Mouse (Mus musculus): ENCODE data around the gene Cd55.
"Not testable (repeated sequence)": the region's sequence is repeated elsewhere in the genome, so short reads cannot be mapped to it uniquely, and the experiment has no call there.

The Cd55 gene

DNA sequence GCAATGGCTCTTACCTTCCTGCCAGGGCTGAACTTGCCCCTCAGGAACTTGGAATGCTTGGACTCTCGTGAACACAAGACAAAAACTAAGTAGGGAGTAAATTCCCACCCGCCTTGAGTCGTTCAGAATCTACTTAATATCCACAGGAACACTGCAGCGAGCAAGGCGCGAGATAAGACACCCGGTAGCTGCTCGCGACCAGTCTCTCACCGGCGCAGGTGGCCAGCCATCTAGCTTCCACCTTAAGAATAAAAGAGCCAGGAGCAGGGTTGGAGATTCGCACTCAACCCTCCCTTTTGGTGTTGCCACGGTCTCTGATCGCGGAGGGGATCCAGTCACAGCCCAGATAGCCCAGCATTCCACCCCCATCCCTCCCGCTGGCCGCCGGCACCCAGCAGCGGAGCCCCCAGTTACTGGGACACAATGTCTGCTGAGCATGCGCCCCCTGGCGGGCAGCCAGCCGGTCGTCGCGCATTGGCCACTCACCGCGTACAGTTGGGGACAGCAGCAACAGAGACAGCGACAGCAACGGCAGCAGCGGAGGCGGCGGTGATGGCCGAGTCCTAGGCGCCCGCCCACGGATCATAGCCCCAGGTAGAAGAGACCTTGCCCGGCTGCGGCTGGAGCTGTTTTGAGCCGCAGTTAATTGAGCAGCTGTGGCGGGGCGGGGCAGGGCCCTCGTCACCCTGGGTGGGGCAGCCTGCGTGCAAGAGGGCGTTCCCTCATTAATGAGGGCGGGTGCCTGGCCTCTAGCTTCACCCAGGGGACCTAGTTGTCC is at the start of gene Cd55:
TSS of gene Cd55 (minus strand) at position 661 of the 778 bp plus-strand sequence.
- peak; percentile 90 to 91 for DNase-seq

DNA sequence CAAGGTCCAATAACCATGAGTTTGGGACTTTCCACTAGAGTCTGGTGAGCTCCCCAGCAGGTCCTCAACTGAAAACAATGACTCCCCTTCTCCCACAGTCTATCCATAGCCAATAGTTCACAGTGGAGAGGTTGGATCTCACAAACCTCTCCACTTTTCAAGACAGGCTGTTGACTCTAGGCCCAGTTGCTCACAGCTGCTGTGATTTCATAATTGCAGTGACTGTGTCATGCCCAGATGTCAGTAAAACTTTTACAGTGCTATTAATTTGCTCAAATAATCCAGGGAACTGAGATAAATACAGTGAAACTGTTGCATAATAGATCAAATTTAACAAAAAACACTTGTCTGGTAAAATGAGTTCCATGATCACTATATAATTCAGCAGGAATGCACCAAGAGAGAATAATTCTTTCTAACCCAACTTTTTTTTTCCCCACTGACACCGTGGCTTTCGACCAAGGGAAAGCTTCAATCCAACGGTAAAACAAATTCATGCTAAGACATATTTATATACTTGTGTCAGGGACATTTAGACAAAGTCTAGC is 49.4 kb upstream of the Cd55 start:
- DNase-seq, result peak in 1 of 2 experiments; percentile 33

DNA sequence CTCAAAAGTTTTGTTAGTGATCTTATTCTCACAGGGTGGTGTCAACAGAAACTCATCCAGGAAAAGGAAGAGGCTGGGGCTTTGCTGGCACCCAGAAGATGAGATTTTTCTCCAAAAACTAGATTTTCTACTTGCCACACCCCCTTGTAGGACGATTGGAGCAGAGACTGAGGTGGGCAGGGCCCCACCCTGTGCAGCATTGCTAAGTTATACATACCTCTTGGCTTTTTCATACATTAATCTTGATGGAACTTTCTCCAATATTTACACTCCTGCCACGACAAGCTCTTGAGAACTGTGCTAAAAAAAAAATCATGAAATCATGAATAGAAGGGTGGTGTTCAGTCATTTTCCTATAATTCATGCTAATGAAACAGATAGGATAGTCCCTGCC is 46.4 kb upstream of the Cd55 start:
- no peak for DNase-seq

DNA sequence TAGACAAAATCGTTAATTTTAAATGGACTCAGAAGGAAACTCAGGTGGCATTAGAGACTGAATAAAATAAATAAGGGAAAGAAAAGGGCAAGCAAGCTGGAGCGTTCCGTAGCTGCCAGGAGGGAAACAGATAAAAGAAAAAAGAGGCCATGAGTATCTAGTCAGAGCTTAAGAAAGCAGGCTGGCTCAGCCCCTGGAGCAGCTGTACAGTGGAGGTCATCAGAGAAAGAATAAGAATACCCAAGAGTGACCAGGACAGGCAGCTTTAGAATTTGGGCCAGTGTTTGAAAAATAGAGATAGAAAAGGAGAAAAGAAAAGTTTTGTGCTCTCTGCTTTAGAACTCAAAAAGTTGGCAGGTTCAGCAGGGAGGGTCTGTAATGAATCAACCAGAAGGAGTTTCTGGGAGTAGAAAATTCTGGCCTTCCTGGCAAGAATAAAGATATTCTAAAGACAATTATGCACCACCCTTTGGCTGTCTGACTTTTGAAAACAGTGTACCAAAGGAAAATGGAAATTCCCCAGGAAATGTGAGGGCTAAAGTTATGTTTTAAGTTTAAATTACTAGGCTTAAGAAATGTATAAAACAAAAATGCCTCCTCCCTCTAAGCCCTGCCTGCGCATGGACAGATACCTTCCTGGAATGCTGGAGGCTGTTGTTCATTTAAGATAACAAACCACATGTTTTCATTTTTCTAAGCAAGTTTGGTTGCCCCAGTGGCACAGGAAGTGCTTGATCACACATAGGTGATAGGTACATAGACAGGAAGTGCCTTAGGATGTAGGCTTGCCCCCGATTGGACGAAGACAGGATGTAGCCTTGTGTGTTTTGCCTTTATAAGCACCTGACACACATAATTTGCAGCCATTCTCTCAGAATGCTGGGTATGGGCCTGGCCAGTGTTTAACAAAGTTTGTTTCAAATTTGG is 45.7 kb upstream of the Cd55 start:
- no peak for DNase-seq

DNA sequence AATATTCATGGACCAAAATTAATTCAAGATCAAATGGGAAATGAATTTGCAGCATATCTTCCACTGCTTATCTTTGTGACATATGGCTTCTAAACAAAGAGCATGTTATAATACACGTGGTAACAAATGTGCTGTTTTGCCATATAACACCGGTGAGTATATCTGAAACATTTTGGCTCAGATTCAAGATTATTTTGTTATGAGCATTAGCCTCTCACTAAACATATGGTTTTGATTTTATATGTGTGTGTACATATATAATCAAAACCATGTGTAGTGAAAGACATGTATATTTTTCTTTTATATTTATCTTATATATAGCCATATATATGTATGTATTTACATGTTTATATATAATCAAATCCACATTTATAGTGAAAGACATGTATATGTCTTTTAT is 44.9 kb upstream of the Cd55 start:
- DNase-seq, result no peak

DNA sequence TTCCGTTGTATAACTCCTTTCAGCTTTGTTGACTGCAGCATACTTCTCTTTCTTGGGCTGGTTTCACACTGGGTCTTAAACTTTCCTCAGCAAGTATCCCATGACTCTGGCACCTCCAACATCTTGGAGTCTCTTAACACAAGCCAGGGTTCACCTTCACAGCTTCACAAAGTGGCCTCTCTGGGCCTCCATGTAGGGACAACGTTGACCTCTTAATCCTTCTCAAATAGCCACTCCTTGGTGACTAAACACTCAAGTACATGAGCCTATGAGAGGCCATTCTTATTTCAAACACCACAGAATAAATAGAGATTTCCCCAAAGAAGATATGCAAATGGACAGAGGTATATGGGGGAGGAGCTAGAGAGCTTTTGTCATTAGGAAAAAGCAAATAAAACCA is 37.4 kb upstream of the Cd55 start:
- DNase-seq, result no peak

DNA sequence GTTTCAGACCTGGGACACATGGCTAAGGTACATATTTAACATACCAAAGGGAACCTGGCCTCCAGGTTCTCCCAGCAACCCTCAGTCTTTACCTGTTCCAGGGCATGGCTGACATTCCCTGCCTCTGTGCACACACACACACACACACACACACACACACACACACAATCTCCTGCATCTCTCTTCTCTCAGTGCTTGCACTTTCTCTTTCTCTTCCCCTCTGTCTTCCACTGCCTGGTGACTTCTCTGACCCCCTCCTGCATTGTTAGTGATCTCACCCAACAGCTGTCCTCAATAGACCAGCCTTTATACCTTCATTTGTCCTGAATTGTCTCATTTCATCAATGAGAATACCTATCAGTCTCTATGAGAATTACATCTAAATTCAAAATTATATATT is 35.8 kb upstream of the Cd55 start:
- DNase-seq, result no peak

DNA sequence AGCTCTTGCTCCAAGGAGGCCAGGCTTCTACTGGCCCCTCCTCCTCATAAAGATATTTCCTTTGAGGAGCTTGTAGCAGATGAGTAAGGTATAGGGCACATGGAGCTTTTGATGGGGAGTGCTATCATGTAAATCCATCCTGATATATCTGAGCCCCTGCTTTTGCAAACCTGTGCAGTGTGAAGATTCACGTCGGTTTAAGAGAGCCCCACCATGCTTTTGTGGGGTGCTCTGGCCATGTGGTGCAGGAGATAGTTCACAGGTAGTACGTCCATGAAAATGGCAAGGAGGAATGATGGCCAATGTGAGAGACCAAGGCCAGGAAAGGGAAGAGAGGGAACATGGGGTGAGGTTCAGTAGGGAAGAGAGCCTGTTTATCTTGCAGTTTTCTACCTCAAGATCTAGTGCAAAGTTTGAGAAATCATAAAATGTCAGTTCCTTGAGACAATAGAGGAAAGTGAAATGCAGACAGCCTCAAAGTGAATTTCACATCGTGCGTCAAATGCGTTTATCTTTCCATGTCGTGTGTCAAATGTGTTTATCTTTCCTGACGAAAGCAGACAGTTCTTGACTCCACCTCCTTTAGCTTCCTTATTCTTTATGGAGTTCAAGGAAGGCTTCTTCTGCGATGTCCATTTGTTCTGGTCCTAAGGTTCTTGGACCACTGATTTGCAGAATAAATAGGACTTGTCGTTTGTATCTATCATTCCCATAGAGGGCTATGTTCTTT is 24.4 kb upstream of the Cd55 start:
- no peak for DNase-seq

DNA sequence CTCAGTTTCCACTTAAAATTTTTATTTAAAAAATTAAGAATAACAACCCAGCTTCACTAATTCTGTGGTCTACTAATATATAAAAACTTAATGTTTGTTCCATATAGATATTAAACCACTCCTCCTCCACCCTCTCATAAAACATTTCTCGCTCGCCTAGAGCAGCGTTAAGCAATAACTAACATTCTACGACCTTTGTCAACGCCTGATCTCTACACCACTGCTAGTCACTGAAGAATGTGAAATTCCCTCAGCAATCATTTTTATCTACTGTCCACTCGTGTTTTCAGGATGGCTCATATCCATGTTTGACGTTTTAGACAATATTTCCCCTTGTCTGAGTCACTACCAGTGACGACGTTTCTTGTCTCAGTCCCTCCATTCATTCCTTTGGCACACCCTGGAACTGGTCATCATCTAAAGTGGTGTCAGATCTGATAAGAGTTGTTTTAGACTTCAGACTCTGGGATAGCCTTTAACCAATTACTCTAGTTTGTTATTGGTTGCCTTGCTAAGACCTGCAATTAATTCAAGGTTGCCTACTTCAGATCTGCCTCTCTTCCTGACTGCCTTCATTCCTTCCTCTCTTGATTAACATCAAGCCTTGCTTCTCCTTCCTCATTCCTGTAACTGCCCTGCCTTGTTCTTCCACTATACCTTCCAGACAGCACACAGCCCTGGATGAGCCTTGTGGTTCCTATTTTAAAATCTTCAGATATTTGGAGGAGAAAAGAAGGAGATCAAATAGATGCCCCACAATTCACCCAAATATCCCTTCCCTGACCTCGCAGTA is 23.5 kb upstream of the Cd55 start:
- no peak for DNase-seq

DNA sequence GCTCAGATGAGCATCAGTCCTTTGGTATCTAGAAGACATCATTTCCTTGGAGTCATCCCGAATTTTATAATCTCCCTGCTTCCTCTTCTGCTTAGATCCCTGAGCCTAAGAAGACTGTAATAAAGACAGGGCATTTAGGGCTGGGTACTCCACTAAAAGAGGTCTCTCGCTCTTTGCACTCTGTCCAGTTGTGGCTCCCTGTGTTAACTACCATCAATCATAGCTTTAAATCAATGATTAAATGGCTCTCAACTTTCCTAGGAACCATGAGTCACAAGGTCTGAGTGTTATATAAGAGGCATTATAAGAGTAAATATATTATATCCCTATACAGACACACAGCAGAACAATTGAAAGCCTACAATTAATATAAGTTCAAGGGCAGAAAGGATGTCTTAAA is 22.8 kb upstream of the Cd55 start:
- DNase-seq, result no peak

DNA sequence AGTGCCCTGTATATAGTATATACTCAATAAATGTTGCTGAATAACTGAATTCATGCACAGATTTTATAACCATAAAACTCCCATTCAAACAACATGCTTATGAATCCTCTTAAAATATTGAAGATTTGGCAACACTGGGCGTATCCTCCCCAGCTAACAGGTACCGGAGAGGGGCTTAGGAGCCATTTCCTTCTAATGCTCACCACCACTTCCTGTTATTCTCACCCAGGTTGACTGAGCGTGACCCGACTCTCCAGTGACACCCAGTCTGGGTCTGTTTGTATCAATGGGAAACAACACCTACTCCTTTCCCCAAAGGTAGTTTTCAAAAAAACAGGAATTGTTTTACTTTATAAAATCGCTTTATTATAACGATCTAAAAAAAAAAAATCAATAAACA is 12.4 kb upstream of the Cd55 start:
- DNase-seq, result no peak

DNA sequence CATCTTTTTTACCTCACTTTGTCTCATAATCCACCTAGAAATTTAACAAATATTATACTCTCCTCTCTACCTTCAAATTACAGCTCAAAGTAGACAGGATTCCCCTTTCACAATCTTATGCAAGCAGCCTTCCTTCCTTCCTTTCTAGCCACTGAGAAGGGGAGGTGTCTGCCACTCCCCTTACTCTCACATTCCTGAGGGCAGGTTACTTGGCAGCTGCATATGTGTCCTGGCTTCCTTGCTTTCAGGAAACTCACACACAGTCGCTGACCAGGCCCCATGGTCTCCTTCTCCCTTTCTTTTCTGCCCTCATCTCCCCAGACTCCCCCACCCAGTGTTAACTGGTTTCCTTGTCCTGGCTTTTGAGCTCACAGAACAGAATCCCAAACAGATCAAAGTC is 11.7 kb upstream of the Cd55 start:
- peak; percentile 41 to 53 for DNase-seq

DNA sequence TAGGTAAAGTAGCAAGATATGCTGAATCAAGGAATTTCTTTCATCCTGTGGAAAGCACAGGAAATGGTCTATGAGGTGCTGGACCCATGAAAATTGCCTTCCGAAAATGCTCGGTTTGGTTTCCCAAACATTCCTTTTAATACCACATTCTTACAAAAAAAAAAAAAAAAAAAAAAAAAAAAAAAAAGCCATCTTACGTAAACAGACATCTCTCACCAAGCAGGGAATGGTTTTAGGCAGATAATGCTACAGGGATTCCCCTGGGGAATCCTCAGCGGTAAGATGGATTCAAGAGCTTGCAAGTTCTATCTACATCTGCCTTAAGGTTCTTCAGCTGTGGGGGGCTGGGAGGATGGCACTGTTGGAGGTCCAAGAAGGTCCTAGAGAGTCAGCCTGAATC is 7.5 kb upstream of the Cd55 start:
- DNase-seq, result no peak

DNA sequence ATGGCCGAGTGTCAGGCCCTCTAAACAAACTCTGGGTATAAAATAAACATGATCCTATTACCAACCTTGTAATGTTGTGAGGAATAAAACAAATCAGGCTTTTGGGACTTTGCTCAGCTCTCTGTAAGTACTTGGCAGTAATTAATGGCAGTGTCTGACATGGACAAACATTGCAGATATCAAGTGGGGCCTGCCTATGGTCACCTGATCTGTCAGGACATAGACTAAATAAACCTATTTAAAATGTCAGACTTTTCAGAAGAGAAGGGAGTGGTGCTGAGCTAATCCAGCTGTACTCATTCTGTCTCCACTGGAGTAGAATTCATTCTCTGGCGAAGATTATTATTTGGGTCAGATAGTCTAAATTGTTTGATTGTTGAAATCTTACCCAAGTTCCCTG is 4.9 kb upstream of the Cd55 start:
- no peak for DNase-seq

DNA sequence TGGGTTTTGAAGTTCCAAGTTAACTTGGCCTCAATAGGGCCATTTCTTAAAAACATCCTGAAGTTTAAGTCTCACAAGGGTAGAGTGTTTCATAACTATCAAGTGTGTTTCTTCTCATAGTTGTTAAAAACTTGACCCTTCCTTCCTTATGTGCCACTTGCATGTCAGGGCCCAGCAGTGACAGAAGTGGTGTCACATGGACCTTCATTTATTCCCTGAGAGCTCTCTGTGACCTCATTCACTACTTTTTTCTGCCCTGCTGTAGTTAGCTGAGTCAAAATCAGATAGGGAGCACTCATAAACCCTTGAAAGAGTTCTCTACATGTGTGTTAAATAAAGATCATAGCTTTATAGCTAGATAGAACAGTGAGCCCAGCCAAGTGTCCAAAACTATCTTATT is 1.6 kb upstream of the Cd55 start:
- no peak for DNase-seq

DNA sequence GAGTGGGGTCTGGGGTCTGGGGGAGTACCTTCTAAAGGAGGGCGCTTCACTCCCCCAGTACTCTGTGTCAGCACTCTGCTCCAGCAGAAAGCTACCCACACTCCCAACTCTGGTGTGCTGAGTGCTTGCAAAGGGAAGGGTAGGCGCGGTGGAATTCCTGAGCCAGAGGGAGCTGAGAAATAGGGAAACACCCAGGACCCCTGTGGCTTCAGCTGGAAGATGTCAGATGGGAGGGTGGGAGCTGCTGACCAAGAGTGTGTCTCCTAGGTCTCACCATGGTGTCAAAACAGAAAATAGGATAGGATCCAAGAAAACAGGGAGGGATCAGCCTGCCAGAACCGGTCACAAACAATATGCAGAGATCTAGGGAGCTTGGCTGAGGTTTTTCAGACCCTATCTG is 323 bp upstream of the Cd55 start:
- no peak for DNase-seq

DNA sequence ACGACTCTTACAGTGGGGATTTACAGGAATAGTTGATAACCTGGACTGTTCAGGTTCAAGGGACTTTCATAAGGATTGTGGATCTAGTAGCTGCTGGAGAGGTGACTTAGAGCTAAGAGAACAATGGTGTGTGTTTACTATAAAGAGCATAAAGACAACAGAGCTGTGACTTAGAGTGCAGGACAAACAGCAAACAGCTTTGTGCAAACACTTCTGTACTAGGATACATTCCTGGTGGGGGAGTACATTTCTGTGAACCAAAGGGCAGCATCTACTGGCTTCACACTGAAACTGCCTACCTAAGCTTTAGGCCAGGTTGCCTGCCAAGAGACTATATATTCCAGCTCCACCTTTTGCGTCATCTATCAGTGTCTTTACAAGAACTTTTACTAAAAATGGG is 7.4 kb downstream of the Cd55 start:
- no peak for DNase-seq

DNA sequence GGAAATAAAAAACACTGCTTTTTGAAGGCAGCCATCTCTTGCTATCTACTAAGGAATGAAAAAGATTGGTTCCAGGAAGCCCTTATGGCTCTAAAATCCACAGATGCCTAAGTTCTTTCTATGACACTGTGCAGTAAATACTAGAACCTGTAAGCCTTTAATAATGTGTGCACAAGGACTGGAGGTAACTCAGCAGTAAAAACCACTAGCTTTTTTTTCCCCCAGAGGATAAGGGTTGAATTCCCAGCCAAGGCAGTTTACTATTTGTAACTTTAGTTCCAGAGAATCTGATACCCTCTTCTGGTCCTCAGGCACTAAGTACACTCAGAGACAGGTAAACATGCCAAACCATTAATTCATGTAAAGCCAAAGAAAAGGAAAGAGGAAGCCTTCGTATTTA is 19.6 kb downstream of the Cd55 start:
- not testable (repeated sequence) for DNase-seq

DNA sequence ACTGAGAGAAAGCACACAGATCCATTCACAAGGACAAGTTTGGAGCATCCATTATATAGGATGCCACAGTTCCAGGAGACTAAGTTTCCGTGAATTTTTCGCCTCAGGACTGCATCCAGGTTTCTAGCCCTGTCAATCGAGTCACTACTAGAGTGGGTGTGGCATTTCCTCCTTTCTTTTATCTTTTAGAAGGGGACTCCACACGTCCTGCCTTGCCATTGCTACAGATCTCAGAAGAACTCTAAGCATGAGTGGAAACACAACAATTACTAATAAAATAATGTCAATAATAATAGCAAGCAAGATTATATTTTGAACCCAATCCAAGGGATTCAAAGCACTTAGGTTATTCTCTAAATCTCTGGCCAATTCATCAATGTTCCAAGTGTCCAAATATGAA is 31.6 kb downstream of the Cd55 start:
- no peak for DNase-seq

DNA sequence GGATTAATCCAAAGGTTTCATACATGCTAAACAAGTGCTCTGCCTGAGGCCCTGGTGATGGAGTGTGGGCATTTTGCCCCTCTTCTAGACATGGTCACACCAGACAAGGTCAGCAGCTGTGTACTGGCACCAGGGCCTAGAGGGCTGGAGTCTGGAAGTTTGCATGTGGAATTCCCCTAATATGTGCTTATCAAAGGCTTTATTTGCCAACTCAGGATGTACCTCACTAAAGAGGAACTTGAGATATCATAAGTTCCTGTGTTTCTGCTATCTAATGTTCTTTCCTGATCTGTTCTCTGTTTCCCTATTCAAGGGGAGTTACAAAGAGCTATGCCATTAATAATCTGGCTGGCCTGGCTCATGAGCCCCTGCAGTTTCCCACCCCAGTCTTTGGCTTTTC is 33.9 kb downstream of the Cd55 start:
- not testable (repeated sequence) for DNase-seq

DNA sequence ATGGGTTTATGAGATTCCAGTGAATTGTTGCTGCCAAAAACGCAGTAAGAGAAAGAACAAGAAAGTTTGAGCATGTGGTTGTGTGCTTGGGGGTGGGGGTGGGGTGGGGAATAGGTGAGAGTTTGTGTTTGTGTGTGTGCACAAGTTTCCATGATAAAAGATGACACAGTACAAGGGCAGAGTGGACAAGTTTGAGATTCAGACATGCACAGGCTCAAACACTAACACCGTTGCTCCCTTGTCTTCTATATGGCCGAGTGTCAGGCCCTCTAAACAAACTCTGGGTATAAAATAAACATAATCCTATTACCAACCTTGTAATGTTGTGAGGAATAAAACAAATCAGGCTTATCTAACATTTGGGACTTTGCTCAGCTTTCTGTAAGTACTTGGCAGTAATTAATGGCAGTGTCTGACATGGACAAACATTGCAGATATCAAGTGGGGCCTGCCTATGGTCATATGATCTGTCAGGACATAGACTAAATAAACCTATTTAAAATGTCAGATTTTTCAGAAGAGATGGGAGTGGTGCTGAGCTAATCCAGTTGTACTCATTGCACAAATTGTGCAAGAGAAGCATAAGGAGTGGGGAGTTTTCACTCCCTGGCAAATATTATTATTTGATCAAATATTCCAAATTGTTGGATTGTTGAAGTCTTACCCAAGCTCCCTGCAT is 35.2 kb downstream of the Cd55 start:
- not testable (repeated sequence) for DNase-seq

DNA sequence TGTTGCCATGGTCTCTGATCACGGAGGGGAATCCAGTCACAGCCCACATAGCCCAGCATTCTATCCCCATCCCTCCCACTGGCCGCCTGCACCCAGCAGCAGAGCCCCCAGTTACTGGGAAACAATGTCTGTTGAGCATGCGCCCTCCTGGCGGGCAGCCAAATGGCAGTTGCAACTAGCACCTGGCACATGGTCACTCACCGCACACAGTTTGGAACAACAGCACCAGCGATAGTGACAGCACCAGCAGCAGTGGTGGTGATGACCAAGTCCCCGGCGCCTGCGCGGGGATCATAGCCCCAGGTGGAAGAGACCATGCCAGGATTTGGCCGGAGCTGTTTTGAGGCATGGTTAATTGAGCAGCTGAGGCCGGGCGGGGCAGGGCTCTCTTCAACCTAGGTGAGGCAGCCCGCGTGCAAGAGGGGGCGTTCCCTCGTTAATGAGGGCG is 39.9 kb downstream of the Cd55 start, which contains the start of gene Cd55b:
TSS of gene Cd55b (minus strand) at position 346 of the 448 bp plus-strand sequence.
- DNase-seq, result peak; percentile 27 to 53
